ENCODE assay signal across 30 mouse cellular contexts in genomic region chr11:37009243-37009642, GRCm38 (mm10).
DNase-seq lines count a peak whose midpoint lies in the region; ATAC-seq and TF ChIP-seq lines count a peak whose summit lies in the region.
"Had no signal": no experiment of that assay in that cellular context is flagged by ENCODE, and none has a peak within 500 bp of the region (broad histone marks: within the 10 kb centered on the region; RNA-seq: fewer than 3 reads in every experiment).

No protein-coding gene starts in this region.

- peak; percentile 28 for TF ChIP-seq CTCF in forebrain, postnatal 0 days (IDR thresholded peaks at IDR 0.05; ENCODE audit: low read depth)
- TF ChIP-seq CTCF in layer of hippocampus, adult 2 months (conservative IDR thresholded peaks at IDR 0.05) = peak; percentile 64
- TF ChIP-seq CTCF in brain, embryonic 14.5 days (IDR thresholded peaks at IDR 0.05; ENCODE audit: borderline replicate concordance, extremely low read depth, insufficient read depth, insufficient read length) = peak; percentile 10; the same call in 1 of the 2 replicates

- DNase-seq in embryo, embryonic 11 days = peak; percentile 11
- no peak for DNase-seq in embryo, embryonic 10 days (ENCODE audit: low spot score)
- DNase-seq in forebrain, postnatal 0 days = no peak
- peak in 1 of 2 experiments; percentile 8 for DNase-seq in layer of hippocampus, adult 2 months (ENCODE audit: low spot score in 2 of 2)
- no peak for DNase-seq in layer of hippocampus, adult 8-10 months (ENCODE audit: low spot score in 2 of 2)
- peak; percentile 57 for DNase-seq in brain, embryonic 14.5 days (ENCODE audit: low read depth)
- no peak for DNase-seq in left cerebral cortex, adult 9 months (ENCODE audit: low spot score in 2 of 2)
- DNase-seq: adrenal gland, postnatal 10 days; adrenal gland, postnatal 36 days; B cell, adult 2 months; cerebellum, adult 11 months; cerebellum, adult 2 months; cerebellum, adult 9-11 months; cerebellum, postnatal 25 days; gastrocnemius, postnatal 25 days; heart, adult 18-20 months; heart, postnatal 10 days; heart, postnatal 36 days had no signal

- peak; percentile 42; the same call in 1 of the 2 replicates for ATAC-seq in forebrain, postnatal 0 days
- ATAC-seq in forebrain, embryonic 15.5 days (replicated peaks) = no peak
- ATAC-seq: intestine, postnatal 0 days; Patski had no signal

- no peak overlapping the region for H3K9ac ChIP-seq in forebrain, postnatal 0 days
- no peak overlapping the region for H3K9ac ChIP-seq in forebrain, embryonic 15.5 days (replicated peaks)
- H3K9ac ChIP-seq: embryonic facial prominence, embryonic 13.5 days; heart, embryonic 12.5 days; heart, embryonic 15.5 days; hindbrain, embryonic 13.5 days had no signal

- 57% methylated on average over 1 of the region's 1 CpGs for WGBS in forebrain, postnatal 0 days
- WGBS in forebrain, embryonic 15.5 days = 58% methylated on average over 1 of the region's 1 CpGs

- H3K27me3 ChIP-seq in forebrain, postnatal 0 days (ENCODE audit: insufficient read depth, low read length) = no peaks in the 10 kb centered on the region
- no peaks in the 10 kb centered on the region for H3K27me3 ChIP-seq in forebrain, embryonic 15.5 days
- H3K27me3 ChIP-seq: CH12.LX; embryonic facial prominence, embryonic 13.5 days; heart, embryonic 12.5 days; heart, embryonic 15.5 days; hindbrain, embryonic 13.5 days had no signal

- no peaks in the 10 kb centered on the region for H3K9me3 ChIP-seq in forebrain, postnatal 0 days (ENCODE audit: low read length)
- no peaks in the 10 kb centered on the region for H3K9me3 ChIP-seq in forebrain, embryonic 15.5 days
- H3K9me3 ChIP-seq: embryonic facial prominence, embryonic 10.5 days; embryonic facial prominence, embryonic 13.5 days; G1E; heart, embryonic 12.5 days; heart, embryonic 15.5 days; hindbrain, embryonic 10.5 days; hindbrain, embryonic 13.5 days had no signal

- no peaks in the 10 kb centered on the region for H3K4me1 ChIP-seq in forebrain, postnatal 0 days (ENCODE audit: insufficient read depth)
- H3K4me1 ChIP-seq in forebrain, embryonic 15.5 days = no peaks in the 10 kb centered on the region
- H3K4me1 ChIP-seq: embryonic facial prominence, embryonic 13.5 days; heart, embryonic 12.5 days; heart, embryonic 15.5 days; hindbrain, embryonic 10.5 days; hindbrain, embryonic 13.5 days had no signal

- no peak overlapping the region for H3K4me2 ChIP-seq in forebrain, postnatal 0 days (ENCODE audit: low read depth)
- H3K4me2 ChIP-seq in forebrain, embryonic 15.5 days (replicated peaks) = no peak overlapping the region
- H3K4me2 ChIP-seq: embryonic facial prominence, embryonic 13.5 days; heart, embryonic 12.5 days; heart, embryonic 15.5 days; hindbrain, embryonic 13.5 days had no signal

- no peak for TF ChIP-seq POLR2A in brain, embryonic 14.5 days (IDR thresholded peaks at IDR 0.05; ENCODE audit: borderline replicate concordance, extremely low read depth, insufficient read depth, insufficient read length, poor library complexity, severe bottlenecking)

- no peak overlapping the region for H3K27ac ChIP-seq in forebrain, postnatal 0 days (ENCODE audit: low read depth, low read length)
- H3K27ac ChIP-seq in forebrain, embryonic 15.5 days (replicated peaks) = no peak overlapping the region
- peak overlapping the region; percentile 24; the same call in 1 of the 2 replicates for H3K27ac ChIP-seq in layer of hippocampus, adult 2 months
- H3K27ac ChIP-seq: embryonic facial prominence, embryonic 10.5 days; embryonic facial prominence, embryonic 13.5 days; heart, embryonic 15.5 days; hindbrain, embryonic 10.5 days; hindbrain, embryonic 13.5 days had no signal

- H3K4me3 ChIP-seq in forebrain, postnatal 0 days (ENCODE audit: low read depth, low read length) = no peak overlapping the region
- H3K4me3 ChIP-seq in forebrain, embryonic 15.5 days = no peak overlapping the region
- no peak overlapping the region for H3K4me3 ChIP-seq in layer of hippocampus, adult 2 months
- H3K4me3 ChIP-seq: embryonic facial prominence, embryonic 10.5 days; embryonic facial prominence, embryonic 13.5 days; erythroblast, embryonic 14.5 days; heart, embryonic 12.5 days; heart, embryonic 15.5 days; hindbrain, embryonic 10.5 days; hindbrain, embryonic 13.5 days had no signal

- H3K36me3 ChIP-seq in forebrain, postnatal 0 days (ENCODE audit: insufficient read depth) = no peaks in the 10 kb centered on the region
- no peaks in the 10 kb centered on the region for H3K36me3 ChIP-seq in forebrain, embryonic 15.5 days
- H3K36me3 ChIP-seq: embryonic facial prominence, embryonic 10.5 days; embryonic facial prominence, embryonic 13.5 days; G1E; heart, embryonic 12.5 days; heart, embryonic 15.5 days; hindbrain, embryonic 10.5 days; hindbrain, embryonic 13.5 days had no signal

Comparison
In these comparisons a context has a peak if more than half of its experiments do, and no peak if none do; other contexts are left out.
1. DNase-seq: peak in embryo, embryonic 11 days (single experiment) and brain, embryonic 14.5 days (single experiment); none in embryo, embryonic 10 days (single experiment), forebrain, postnatal 0 days (single experiment), layer of hippocampus, adult 8-10 months (0 of 2) and left cerebral cortex, adult 9 months (0 of 2).
2. CTCF ChIP-seq: peak in every context shown above with its lines; median percentile 64 in layer of hippocampus, adult 2 months; 28 in forebrain, postnatal 0 days; 10 in brain, embryonic 14.5 days.